Mouse (Mus musculus) lung, adult 2 months (tissue): ENCODE data around the gene Tex37.

ENCODE experiments used
- CTCF ChIP-seq: fragments of 200-500 bp; IDR thresholded peaks from 2 replicates; pipeline ENCODE4 v1.5.1; 2011; ENCODE audit warnings: mild to moderate bottlenecking, low read length, control low read depth; ENCODE audit not compliant: insufficient read depth
- POLR2A ChIP-seq: fragments of 200-500 bp; IDR thresholded peaks from 2 replicates; pipeline ENCODE4 v1.6.1; 2011; ENCODE audit warnings: low read depth, mild to moderate bottlenecking, control low read depth, low read length, borderline replicate concordance; ENCODE audit errors: extremely low read depth

DNA sequence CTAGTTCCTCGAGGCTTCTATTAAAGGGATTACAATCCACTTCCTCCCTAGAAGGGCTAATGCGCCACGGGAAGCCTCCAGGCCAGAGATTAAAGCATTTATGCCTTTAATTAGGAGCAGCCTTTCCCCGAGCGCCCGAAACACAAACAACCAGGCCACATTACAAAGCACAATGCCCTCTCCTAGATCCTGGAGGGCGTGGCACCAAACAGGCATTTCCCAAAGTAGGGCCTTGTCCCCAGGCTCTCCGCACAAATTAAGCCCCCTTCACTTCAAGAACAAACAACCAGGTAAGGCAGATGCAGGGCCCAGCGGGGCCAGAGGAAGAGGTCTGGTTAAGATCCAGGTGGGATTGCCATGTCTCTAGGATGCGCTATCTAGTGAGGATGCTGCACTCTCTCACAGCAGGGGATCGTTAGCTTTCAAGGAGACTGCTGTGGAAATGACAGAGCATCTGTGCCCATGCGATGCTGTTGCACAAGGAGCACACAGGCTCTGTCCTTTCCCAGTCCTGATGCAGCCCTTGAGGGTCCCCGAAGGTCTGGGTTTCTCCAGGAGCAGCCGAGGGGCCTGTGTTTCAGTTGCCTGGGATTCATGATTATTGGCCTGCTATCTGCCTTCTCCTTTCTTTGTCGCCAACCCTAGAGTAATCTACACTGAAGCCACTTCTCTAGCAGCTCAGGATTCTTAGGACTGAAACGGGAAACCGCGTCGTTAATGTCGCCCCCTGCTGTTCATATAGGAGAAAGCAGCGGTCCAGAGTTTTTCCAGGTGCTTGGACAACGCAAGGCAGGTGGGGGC lies 2.7 kb upstream of the Tex37 start:
- TF ChIP-seq POLR2A = no peak
- peak; percentile 66 for TF ChIP-seq CTCF
